Mouse (Mus musculus): ENCODE data around the gene Pax3. TPM values are rescaled to one million over a fixed set of nuclear protein-coding genes. Genes with fewer than 3 reads are reported as not detected.

Gene Pax3
- polyA plus RNA-seq, 1 experiment from 2014 or later: 38.1 TPM

GRCm38 (mm10) chr1:78215749-78216508 lies 19.0 kb upstream of the Pax3 start:
- ATAC-seq (ENCODE audit: low FRiP score) (peak; percentile 73; the same call in 1 of the 2 replicates), DNase-seq (ENCODE audit: low spot score, missing footprints) (peak; percentile 97)
- Histone ChIP-seq H3K9ac (ENCODE audit: low read length) (peak overlapping the region; percentile 30; the same call in 1 of the 2 replicates), H3K9me3 (ENCODE audit: control insufficient read depth, low read length) (no peaks in the 10 kb centered on the region), H3K27me3 (ENCODE audit: control insufficient read depth, insufficient read depth, low read length) (peaks cover 86% of the 10 kb centered on the region), H3K4me3 (ENCODE audit: low read depth, low read length) (peak overlapping the region; percentile 59), H3K27ac (ENCODE audit: low read depth, low read length) (no peak overlapping the region), H3K4me2 (peak overlapping the region; percentile 86), H3K4me1 (ENCODE audit: control insufficient read depth, insufficient read depth, low read length) (peaks cover 17% of the 10 kb centered on the region), H3K36me3 (ENCODE audit: control insufficient read depth, insufficient read depth, low read length) (no peaks in the 10 kb centered on the region)
- WGBS: under 1% methylated on average over 36 of the region's 36 CpGs

DNA sequence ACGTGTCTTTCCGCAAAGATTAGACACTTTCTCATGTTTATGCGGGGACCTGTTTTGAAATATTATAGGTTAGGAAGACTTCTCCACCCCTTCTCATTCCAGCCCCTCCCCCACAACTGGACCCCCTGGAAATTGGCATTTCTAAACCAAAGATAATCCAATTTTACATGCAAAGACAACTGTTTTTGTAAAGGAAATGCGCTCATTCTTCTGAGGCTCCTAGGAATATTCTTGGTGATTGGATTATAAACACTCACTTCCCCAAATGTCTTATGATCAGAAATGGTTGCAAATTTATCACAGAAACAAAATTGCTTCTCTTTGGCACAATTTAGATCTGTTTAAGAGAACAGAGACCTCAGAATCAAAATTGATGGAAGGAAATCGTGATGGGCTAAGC lies 14.1 kb upstream of the Pax3 start:
- peak; percentile 95 for DNase-seq (ENCODE audit: low spot score, missing footprints)
- Histone ChIP-seq H3K36me3 (ENCODE audit: control insufficient read depth, insufficient read depth, low read length) (no peaks in the 10 kb centered on the region), H3K9me3 (ENCODE audit: control insufficient read depth, low read length) (no peaks in the 10 kb centered on the region), H3K4me1 (ENCODE audit: control insufficient read depth, insufficient read depth, low read length) (peaks cover 6% of the 10 kb centered on the region), H3K27ac (ENCODE audit: low read depth, low read length) (no peak overlapping the region), H3K27me3 (ENCODE audit: control insufficient read depth, insufficient read depth, low read length) (peaks cover 95% of the 10 kb centered on the region), H3K4me2 (peak overlapping the region; percentile 24; the same call in 1 of the 2 replicates), H3K4me3 (ENCODE audit: low read depth, low read length) (no peak overlapping the region), H3K9ac (ENCODE audit: low read length) (no peak overlapping the region)
- ATAC-seq (ENCODE audit: low FRiP score): no peak
- 2% methylated on average over 5 of the region's 5 CpGs for WGBS

- Histone ChIP-seq H3K4me3 (ENCODE audit: low read depth, low read length) (no peak overlapping the region), H3K27ac (ENCODE audit: low read depth, low read length) (no peak overlapping the region), H3K4me1 (ENCODE audit: control insufficient read depth, insufficient read depth, low read length) (peaks cover 6% of the 10 kb centered on the region), H3K9me3 (ENCODE audit: control insufficient read depth, low read length) (no peaks in the 10 kb centered on the region), H3K36me3 (ENCODE audit: control insufficient read depth, insufficient read depth, low read length) (no peaks in the 10 kb centered on the region), H3K4me2 (peak overlapping the region; percentile 24; the same call in 1 of the 2 replicates), H3K27me3 (ENCODE audit: control insufficient read depth, insufficient read depth, low read length) (peaks cover 95% of the 10 kb centered on the region), H3K9ac (ENCODE audit: low read length) (no peak overlapping the region)
- no peak for ATAC-seq (ENCODE audit: low FRiP score)
- WGBS: 1% methylated on average over 15 of the region's 15 CpGs
- peak; percentile 95 for DNase-seq (ENCODE audit: low spot score, missing footprints)
These were observed 13.6 kb upstream of the Pax3 start for GRCm38 (mm10) chr1:78210568-78210967.

- no peak overlapping the region for H3K27ac ChIP-seq (ENCODE audit: low read depth, low read length)
- ATAC-seq (ENCODE audit: low FRiP score) (no peak), DNase-seq (ENCODE audit: low spot score, missing footprints) (peak; percentile 92)
- H3K4me1 ChIP-seq (ENCODE audit: control insufficient read depth, insufficient read depth, low read length): peaks cover 8% of the 10 kb centered on the region
- no peak overlapping the region for H3K4me2 ChIP-seq
- no peak overlapping the region for H3K9ac ChIP-seq (ENCODE audit: low read length)
- H3K36me3 ChIP-seq (ENCODE audit: control insufficient read depth, insufficient read depth, low read length): no peaks in the 10 kb centered on the region
- H3K4me3 ChIP-seq (ENCODE audit: low read depth, low read length): no peak overlapping the region
- peaks cover 99% of the 10 kb centered on the region for H3K27me3 ChIP-seq (ENCODE audit: control insufficient read depth, insufficient read depth, low read length)
- WGBS: 7% methylated on average over 9 of the region's 9 CpGs
- H3K9me3 ChIP-seq (ENCODE audit: control insufficient read depth, low read length): no peaks in the 10 kb centered on the region
These were observed 11.4 kb upstream of the Pax3 start for GRCm38 (mm10) chr1:78208281-78208814.

DNA sequence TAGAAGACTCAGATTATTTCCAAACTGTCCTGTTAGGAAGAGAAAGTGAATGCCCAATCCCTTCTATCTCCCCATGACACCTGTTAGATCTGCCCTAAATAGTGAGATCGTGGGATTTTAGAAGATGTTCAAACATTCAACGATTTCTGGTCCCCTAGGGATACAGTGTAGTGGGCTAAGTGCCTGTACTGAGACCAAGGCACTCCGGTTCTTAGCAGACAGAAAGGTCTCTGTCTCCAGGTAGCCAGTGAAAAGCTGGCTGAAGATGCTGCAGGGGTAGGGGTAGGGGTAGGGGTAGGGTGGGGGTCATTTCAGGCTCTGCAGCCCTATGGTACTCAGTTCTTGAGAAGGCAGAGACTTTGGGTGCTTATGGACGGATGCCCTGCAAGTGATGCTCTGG lies 7.4 kb upstream of the Pax3 start:
- no peak overlapping the region for H3K27ac ChIP-seq (ENCODE audit: low read depth, low read length)
- WGBS: 31% methylated on average over 4 of the region's 4 CpGs
- H3K4me2 ChIP-seq: peak overlapping the region; percentile 62; the same call in 1 of the 2 replicates
- peaks cover 11% of the 10 kb centered on the region for H3K4me1 ChIP-seq (ENCODE audit: control insufficient read depth, insufficient read depth, low read length)
- ATAC-seq (ENCODE audit: low FRiP score) (no peak), DNase-seq (ENCODE audit: low spot score, missing footprints) (peak; percentile 93)
- H3K9me3 ChIP-seq (ENCODE audit: control insufficient read depth, low read length): no peaks in the 10 kb centered on the region
- no peak overlapping the region for H3K9ac ChIP-seq (ENCODE audit: low read length)
- peak overlapping the region; percentile 35; the same call in 1 of the 2 replicates for H3K4me3 ChIP-seq (ENCODE audit: low read depth, low read length)
- H3K36me3 ChIP-seq (ENCODE audit: control insufficient read depth, insufficient read depth, low read length): no peaks in the 10 kb centered on the region
- peaks cover 87% of the 10 kb centered on the region for H3K27me3 ChIP-seq (ENCODE audit: control insufficient read depth, insufficient read depth, low read length)

GRCm38 (mm10) chr1:78203622-78204211 lies 6.8 kb upstream of the Pax3 start:
- Histone ChIP-seq H3K27me3 (ENCODE audit: control insufficient read depth, insufficient read depth, low read length) (peaks cover 86% of the 10 kb centered on the region), H3K9me3 (ENCODE audit: control insufficient read depth, low read length) (no peaks in the 10 kb centered on the region), H3K4me1 (ENCODE audit: control insufficient read depth, insufficient read depth, low read length) (peaks cover 17% of the 10 kb centered on the region), H3K27ac (ENCODE audit: low read depth, low read length) (no peak overlapping the region), H3K4me3 (ENCODE audit: low read depth, low read length) (peak overlapping the region; percentile 35), H3K4me2 (peak overlapping the region; percentile 62), H3K36me3 (ENCODE audit: control insufficient read depth, insufficient read depth, low read length) (no peaks in the 10 kb centered on the region), H3K9ac (ENCODE audit: low read length) (peak overlapping the region; percentile 41)
- WGBS: 1% methylated on average over 33 of the region's 33 CpGs
- peak; percentile 12; the same call in 1 of the 2 replicates for ATAC-seq (ENCODE audit: low FRiP score)
- DNase-seq (ENCODE audit: low spot score, missing footprints): peak; percentile 96

GRCm38 (mm10) chr1:78203086-78203614 lies 6.2 kb upstream of the Pax3 start:
- Histone ChIP-seq H3K4me2 (peak overlapping the region; percentile 62), H3K4me1 (ENCODE audit: control insufficient read depth, insufficient read depth, low read length) (peaks cover 21% of the 10 kb centered on the region), H3K27me3 (ENCODE audit: control insufficient read depth, insufficient read depth, low read length) (peaks cover 86% of the 10 kb centered on the region), H3K36me3 (ENCODE audit: control insufficient read depth, insufficient read depth, low read length) (no peaks in the 10 kb centered on the region), H3K9ac (ENCODE audit: low read length) (peak overlapping the region; percentile 41), H3K4me3 (ENCODE audit: low read depth, low read length) (peak overlapping the region; percentile 35), H3K27ac (ENCODE audit: low read depth, low read length) (no peak overlapping the region), H3K9me3 (ENCODE audit: control insufficient read depth, low read length) (no peaks in the 10 kb centered on the region)
- DNase-seq (ENCODE audit: low spot score, missing footprints): peak; percentile 94
- 2% methylated on average over 14 of the region's 14 CpGs for WGBS
- peak; percentile 24; the same call in 1 of the 2 replicates for ATAC-seq (ENCODE audit: low FRiP score)

DNA sequence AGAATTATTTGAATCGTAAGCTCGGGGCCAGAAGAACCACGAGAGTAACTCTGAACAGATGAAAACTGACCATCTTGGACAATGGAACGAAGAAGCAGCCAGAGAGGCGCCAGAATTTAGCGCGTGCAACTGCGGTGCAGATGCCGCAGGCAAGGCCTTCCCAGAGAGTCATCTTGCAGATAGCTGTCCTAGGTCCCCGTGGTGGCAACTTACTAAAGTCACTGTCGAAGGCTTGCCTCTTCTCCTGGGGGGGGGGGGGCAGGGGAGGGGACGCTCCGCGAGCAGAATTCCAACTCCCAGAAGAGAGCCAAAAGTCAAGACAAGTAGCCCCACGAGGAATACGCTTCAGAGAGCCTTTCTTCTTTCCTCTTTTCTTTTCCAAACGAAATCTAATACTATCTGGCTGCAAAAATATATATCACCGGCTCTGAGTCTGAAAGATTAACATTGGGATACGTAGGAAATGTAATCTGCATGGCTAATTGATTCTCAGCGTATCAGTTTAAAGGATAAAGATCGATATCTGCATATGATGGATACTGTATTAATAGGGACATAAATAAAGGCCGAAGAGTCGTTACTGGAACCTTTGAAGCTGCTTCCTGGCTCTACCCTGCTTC lies 5.6 kb upstream of the Pax3 start:
- H3K4me1 ChIP-seq (ENCODE audit: control insufficient read depth, insufficient read depth, low read length): peaks cover 21% of the 10 kb centered on the region
- peak overlapping the region; percentile 41; the same call in 1 of the 2 replicates for H3K9ac ChIP-seq (ENCODE audit: low read length)
- WGBS: 1% methylated on average over 23 of the region's 23 CpGs
- DNase-seq (ENCODE audit: low spot score, missing footprints) (peak; percentile 94), ATAC-seq (ENCODE audit: low FRiP score) (no peak)
- no peaks in the 10 kb centered on the region for H3K36me3 ChIP-seq (ENCODE audit: control insufficient read depth, insufficient read depth, low read length)
- H3K9me3 ChIP-seq (ENCODE audit: control insufficient read depth, low read length): no peaks in the 10 kb centered on the region
- H3K27me3 ChIP-seq (ENCODE audit: control insufficient read depth, insufficient read depth, low read length): peaks cover 85% of the 10 kb centered on the region
- H3K4me2 ChIP-seq: peak overlapping the region; percentile 62
- H3K27ac ChIP-seq (ENCODE audit: low read depth, low read length): no peak overlapping the region
- peak overlapping the region; percentile 35; the same call in 1 of the 2 replicates for H3K4me3 ChIP-seq (ENCODE audit: low read depth, low read length)
